Mouse (Mus musculus): ENCODE results near the gene Ndp. TPM values are rescaled to one million over a fixed set of nuclear protein-coding genes. Genes with fewer than 3 reads are reported as not detected.

The Ndp gene
- 0.45 and 1.2 TPM in 2 replicates for polyA plus RNA-seq (2012; rRNA removed; ENCODE audit: low replicate concordance)

GRCm38 (mm10) chrX:16911241-16911873 is at the start of gene Ndp:
Gene Ndp, minus strand, starts transcription at chrX:16911774.

Other genes with a start within 250 kb of the Ndp start
- 7.7 and 28.2 TPM in 2 replicates for gene Maob, start 94.4 kb downstream of the Ndp start, polyA plus RNA-seq (2012; rRNA removed; ENCODE audit: low replicate concordance)

Data from mammary gland, adult 2 months (tissue).